Mouse (Mus musculus): ENCODE results near the gene 3830406C13Rik. TPM values are rescaled to one million over a fixed set of nuclear protein-coding genes. Genes with fewer than 3 reads are reported as not detected.
A peak's percentile ranks its signal among the peaks of the same experiment; 100 is the strongest.

The 3830406C13Rik gene
- 100 to 1,000 TPM in 2 of 3 experiments, 10 to 100 TPM in 1; 93.9 to 125 (median 118) TPM for polyA plus RNA-seq (2017; shearing (Covaris generic))

- peak; percentile 92 for ATAC-seq
These were observed at the start of gene 3830406C13Rik for GRCm38 (mm10) chr14:12284141-12284912. 3830406C13Rik (plus strand) TSS chr14:12284173.

- no peak for ATAC-seq
These were observed 40.2 kb upstream of the 3830406C13Rik start for GRCm38 (mm10) chr14:12243726-12244125.

GRCm38 (mm10) chr14:12276031-12276430 lies 7.9 kb upstream of the 3830406C13Rik start:
- no peak for ATAC-seq

GRCm38 (mm10) chr14:12283641-12284040 lies 332 bp upstream of the 3830406C13Rik start, which contains the start of gene Gm49355:
Gm49355 (plus strand) TSS chr14:12283976.
- no peak for ATAC-seq

- ATAC-seq = peak; percentile 51
These were observed 5.8 kb downstream of the 3830406C13Rik start for GRCm38 (mm10) chr14:12289747-12290146.

- no peak for ATAC-seq
These were observed 12.4 kb downstream of the 3830406C13Rik start for GRCm38 (mm10) chr14:12296391-12296790.

- ATAC-seq = no peak
These were observed 15.2 kb downstream of the 3830406C13Rik start for GRCm38 (mm10) chr14:12299171-12299570.

- ATAC-seq = no peak
These were observed 15.7 kb downstream of the 3830406C13Rik start for GRCm38 (mm10) chr14:12299654-12300053.

GRCm38 (mm10) chr14:12300275-12300674 lies 16.3 kb downstream of the 3830406C13Rik start:
- no peak for ATAC-seq

GRCm38 (mm10) chr14:12300677-12301076 lies 16.7 kb downstream of the 3830406C13Rik start:
- ATAC-seq = no peak

- ATAC-seq = no peak
These were observed 19.1 kb downstream of the 3830406C13Rik start for GRCm38 (mm10) chr14:12303106-12303505.

- no peak for ATAC-seq
These were observed 49.6 kb downstream of the 3830406C13Rik start for GRCm38 (mm10) chr14:12333622-12334021.

- ATAC-seq = no peak
These were observed 51.0 kb downstream of the 3830406C13Rik start for GRCm38 (mm10) chr14:12334925-12335324.

- ATAC-seq = no peak
These were observed 53.5 kb downstream of the 3830406C13Rik start for GRCm38 (mm10) chr14:12337421-12337997.

GRCm38 (mm10) chr14:12337998-12338809 lies 54.2 kb downstream of the 3830406C13Rik start:
- no peak for ATAC-seq

GRCm38 (mm10) chr14:12338811-12339565 lies 55.0 kb downstream of the 3830406C13Rik start:
- no peak for ATAC-seq

- ATAC-seq = no peak
These were observed 56.5 kb downstream of the 3830406C13Rik start for GRCm38 (mm10) chr14:12340238-12341074.

- no peak for ATAC-seq
These were observed 57.3 kb downstream of the 3830406C13Rik start for GRCm38 (mm10) chr14:12341075-12341788.

- no peak for ATAC-seq
These were observed 58.0 kb downstream of the 3830406C13Rik start for GRCm38 (mm10) chr14:12341789-12342457.

Data from inflammation-experienced regulatory T-cells, adult 6 months (primary cell).